Mouse (Mus musculus): Measurements from ENCODE around the gene Ngb. TPM values are rescaled to one million over a fixed set of nuclear protein-coding genes. Genes with fewer than 3 reads are reported as not detected.

Gene Ngb
- polyA plus RNA-seq (2015; fragmentation: Nextera tagmentation; extraction: Ambion mirVana), result 0.07 and 0.14 TPM in 2 replicates

GRCm38 (mm10) chr12:87102165-87102631, at the start of gene Ngb:
Ngb (minus strand) TSS chr12:87102539.

GRCm38 (mm10) chr12:87147395-87148089, 45.2 kb upstream of the Ngb start, which contains the start of gene Pomt2:
Pomt2 (minus strand) TSS chr12:87147968.

GRCm38 (mm10) chr12:87146966-87147365, 44.6 kb upstream of the Ngb start, which contains the start of gene Gstz1:
Gstz1 (plus strand) TSS chr12:87147165.

Other genes starting within 250 kb of the Ngb start
- gene Irf2bpl, start 217.7 kb downstream of the Ngb start, polyA plus RNA-seq (2015; fragmentation: Nextera tagmentation; extraction: Ambion mirVana), result 11.9 and 14.9 TPM in 2 replicates
- 8.5 and 9.0 TPM in 2 replicates for gene Cipc, start 155.5 kb downstream of the Ngb start, polyA plus RNA-seq (2015; fragmentation: Nextera tagmentation; extraction: Ambion mirVana)
- gene Zdhhc22, start 112.1 kb downstream of the Ngb start, polyA plus RNA-seq (2015; fragmentation: Nextera tagmentation; extraction: Ambion mirVana), result not detected in 2 replicates
- not detected in 2 replicates for gene Tmem63c, start 81.2 kb downstream of the Ngb start, polyA plus RNA-seq (2015; fragmentation: Nextera tagmentation; extraction: Ambion mirVana)
- 12.3 and 13.0 TPM in 2 replicates for gene Gstz1, start 44.6 kb upstream of the Ngb start, polyA plus RNA-seq (2015; fragmentation: Nextera tagmentation; extraction: Ambion mirVana)
- 3.1 and 4.0 TPM in 2 replicates for gene Pomt2, start 45.4 kb upstream of the Ngb start, polyA plus RNA-seq (2015; fragmentation: Nextera tagmentation; extraction: Ambion mirVana)
- gene Samd15, start 97.2 kb upstream of the Ngb start, polyA plus RNA-seq (2015; fragmentation: Nextera tagmentation; extraction: Ambion mirVana), result 12.4 and 13.8 TPM in 2 replicates
- gene Tmed8, start 97.9 kb upstream of the Ngb start, polyA plus RNA-seq (2015; fragmentation: Nextera tagmentation; extraction: Ambion mirVana), result 1.2 and 1.5 TPM in 2 replicates
- 0.67 and 1.6 TPM in 2 replicates for gene Noxred1, start 136.2 kb upstream of the Ngb start, polyA plus RNA-seq (2015; fragmentation: Nextera tagmentation; extraction: Ambion mirVana)
- 13.1 and 17.0 TPM in 2 replicates for gene Vipas39, start 163.7 kb upstream of the Ngb start, polyA plus RNA-seq (2015; fragmentation: Nextera tagmentation; extraction: Ambion mirVana)
- gene Ahsa1, start 163.9 kb upstream of the Ngb start, polyA plus RNA-seq (2015; fragmentation: Nextera tagmentation; extraction: Ambion mirVana), result 126 and 128 TPM in 2 replicates
- 0.12 TPM in 2 replicates for gene Ism2, start 197.2 kb upstream of the Ngb start, polyA plus RNA-seq (2015; fragmentation: Nextera tagmentation; extraction: Ambion mirVana)

Measured in spleen, postnatal 0 days (tissue).